Mouse (Mus musculus): ENCODE measurements at regions not wholly inside any gene's neighbourhood (a gene's known extent, or its start where the extent isn't known, plus 50 kb on each side); places are given as distances from the start of the nearest gene placed in this dataset.

DNA sequence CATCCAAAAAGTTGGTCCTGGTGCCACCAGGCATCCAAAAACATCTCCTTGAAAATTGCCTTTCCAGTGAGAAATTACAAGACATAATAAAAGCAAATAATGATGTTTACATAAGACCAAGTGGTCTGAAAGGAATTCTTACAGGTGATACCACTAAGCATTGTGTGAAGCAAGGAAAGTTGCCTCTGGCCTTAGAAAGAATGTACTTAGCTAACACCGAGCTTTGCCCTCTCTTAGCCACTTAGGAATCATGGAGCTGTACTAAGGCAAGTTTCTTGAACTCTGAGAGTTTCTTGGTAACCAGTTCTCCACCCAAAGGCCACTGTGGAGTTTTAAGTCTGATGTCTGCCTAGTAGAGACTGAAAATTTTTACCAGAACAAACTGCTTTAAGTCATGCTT is 359.4 kb upstream of the Cdh11 start:
- no peak for DNase-seq (ENCODE audit: low spot score)

DNA sequence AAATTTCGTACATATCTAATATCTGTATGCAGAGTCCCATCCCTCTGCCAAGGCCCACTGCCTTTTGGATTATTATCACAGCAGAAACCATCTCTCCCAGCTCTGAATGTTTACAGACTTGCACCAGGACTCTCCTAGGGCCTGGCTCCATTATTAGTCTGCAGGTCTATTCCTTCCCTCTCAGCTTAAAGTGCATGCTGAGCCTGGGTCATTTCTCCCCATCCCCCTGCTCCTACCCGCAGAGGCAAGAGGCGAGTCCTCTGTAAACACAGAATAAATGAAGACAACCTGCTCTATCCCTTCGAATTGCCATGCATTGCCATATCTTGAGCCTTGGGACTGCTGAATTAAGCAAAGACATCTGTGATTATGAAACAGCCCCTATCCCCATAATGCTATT is 362.6 kb upstream of the Cdh11 start:
- DNase-seq (ENCODE audit: low spot score), result no peak

- DNase-seq (ENCODE audit: low spot score), result no peak
Observed at GRCm38 (mm10) chr8:103148447-103148846, 363.0 kb upstream of the Cdh11 start.

DNA sequence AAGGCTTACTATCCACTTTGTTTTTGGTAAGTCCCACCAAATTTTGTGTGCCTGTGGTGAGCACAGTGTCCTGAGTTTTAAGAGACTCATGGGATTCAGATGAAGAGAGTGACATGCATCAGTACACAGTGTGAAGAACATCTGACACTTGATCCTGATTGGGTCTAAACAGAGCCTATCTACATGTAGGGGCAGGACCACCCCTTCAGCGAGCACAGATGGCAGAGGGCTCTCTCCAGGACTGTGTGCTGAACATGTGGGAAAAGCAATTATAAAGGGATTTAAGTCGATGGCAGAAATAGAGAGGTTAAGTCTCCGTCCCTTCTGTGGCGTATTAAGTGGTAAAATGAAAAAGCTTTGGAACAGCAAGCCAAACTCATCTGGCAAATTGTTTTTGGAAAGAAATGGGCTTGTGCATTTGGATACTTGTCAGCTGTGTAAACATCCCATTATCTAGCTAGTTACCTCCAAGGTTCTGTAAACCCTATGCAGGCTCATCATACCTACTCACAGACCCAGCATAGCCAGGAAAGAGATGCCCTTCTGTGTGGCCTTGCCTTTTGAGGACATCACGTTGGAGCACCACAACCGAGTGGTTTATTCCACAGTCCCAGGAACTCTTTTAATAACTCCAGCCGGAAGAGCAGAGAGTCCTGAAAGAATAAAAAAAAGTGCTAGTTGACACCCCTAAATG is 381.3 kb upstream of the Cdh11 start:
- no peak for DNase-seq (ENCODE audit: low spot score)

GRCm38 (mm10) chr8:103173313-103173712 is 387.9 kb upstream of the Cdh11 start:
- no peak for DNase-seq (ENCODE audit: low spot score)

DNA sequence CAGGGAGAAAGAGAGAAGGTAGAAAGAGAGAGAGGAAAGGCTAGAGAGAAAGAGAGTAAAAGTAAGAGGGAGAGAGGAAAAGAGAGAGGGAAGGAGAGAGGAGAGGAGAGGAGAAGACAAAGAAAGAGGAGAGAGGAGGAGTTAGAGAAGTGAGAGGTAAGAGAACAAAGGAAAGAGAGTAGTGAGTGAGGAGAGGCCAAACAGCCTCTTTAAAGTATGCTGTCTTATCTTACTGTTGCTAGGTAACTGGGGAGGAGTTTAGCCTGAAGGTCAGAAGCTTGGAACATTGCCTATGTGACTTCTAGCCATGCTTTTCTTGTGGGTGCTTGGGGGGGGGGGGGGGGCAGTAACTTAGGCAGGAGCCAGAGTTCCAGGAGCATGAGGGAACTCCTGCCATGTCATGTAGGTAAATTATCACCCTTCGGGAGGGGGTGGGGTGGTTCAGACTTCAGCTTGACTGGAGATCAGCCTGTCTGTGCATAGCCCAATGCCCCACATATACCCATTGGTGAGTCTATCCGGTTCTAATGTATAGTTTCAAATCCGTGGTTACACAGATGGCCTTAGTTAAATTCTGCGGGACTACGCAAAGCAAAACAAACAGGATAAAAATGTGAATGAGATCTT is 388.5 kb upstream of the Cdh11 start:
- no peak for DNase-seq (ENCODE audit: low spot score)

GRCm38 (mm10) chr8:103180661-103181060 is 395.2 kb upstream of the Cdh11 start:
- DNase-seq (ENCODE audit: low spot score), result no peak

GRCm38 (mm10) chr8:103188720-103189498 is 403.5 kb upstream of the Cdh11 start:
- DNase-seq (ENCODE audit: low spot score), result no peak

- DNase-seq (ENCODE audit: low spot score), result no peak
Observed at GRCm38 (mm10) chr8:103198251-103198650, 412.8 kb upstream of the Cdh11 start.

DNA sequence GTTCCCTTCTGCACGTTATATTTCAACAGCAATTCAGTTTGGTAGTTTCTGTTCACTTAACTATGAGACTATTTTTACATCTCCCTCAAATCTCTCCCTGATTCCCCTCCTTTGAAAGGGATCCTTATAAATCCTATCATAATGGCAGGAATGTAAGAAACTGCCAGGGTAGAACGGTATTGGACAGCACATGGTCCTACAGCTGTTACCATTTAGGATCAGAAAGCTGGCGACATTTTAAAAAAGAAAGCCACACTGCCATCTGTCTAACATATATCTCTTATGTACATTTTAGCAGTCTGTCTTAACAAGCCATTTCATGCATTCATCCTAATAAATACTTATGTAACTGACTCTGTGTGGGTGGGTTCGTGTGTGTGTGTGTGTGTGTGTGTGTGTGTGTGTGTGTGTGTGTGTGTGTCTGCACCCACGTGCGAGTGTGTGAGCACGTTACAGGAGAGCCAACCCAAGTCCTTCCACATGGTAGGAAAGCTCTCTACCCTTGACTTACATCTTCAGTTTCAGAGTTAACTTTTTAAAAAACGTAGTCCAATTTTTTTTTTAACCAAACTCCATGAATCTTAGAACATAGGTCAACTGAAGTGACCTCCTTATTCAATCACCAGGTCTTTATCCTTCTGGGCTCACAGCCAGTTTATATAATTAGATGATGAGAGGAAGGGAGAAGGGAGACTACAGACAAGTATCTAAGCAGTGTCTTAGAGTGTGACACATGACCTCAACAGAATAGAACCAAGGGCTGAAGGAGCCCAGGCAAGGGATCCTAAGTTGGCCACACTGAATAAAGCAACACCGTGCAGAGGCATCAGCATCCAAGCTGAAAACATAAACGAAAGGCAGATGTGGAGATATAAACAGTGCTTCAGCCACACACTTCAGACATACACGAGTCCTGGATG is 414.5 kb upstream of the Cdh11 start:
- no peak for DNase-seq (ENCODE audit: low spot score)

- no peak for DNase-seq (ENCODE audit: low spot score)
Observed at GRCm38 (mm10) chr8:103203710-103204109, 418.3 kb upstream of the Cdh11 start.

DNA sequence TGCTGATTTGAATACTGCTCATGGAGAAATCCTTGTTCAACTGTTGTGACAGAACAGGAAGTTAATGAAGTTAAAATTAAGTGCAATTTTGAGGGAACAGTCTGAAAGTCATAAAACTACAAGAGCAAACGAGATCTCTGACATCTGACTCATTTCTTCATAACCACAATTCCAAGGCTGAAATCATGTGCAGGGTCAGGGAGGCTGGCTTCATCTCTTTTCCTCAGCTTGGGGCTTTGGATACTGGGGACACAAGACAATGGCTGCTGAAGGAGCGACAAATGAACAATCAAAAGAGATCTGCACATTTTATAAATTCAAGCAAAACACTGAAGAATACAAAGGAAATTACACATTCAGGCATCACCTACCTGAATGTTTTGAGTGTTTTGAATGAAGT is 429.2 kb upstream of the Cdh11 start:
- no peak for DNase-seq (ENCODE audit: low spot score)

DNA sequence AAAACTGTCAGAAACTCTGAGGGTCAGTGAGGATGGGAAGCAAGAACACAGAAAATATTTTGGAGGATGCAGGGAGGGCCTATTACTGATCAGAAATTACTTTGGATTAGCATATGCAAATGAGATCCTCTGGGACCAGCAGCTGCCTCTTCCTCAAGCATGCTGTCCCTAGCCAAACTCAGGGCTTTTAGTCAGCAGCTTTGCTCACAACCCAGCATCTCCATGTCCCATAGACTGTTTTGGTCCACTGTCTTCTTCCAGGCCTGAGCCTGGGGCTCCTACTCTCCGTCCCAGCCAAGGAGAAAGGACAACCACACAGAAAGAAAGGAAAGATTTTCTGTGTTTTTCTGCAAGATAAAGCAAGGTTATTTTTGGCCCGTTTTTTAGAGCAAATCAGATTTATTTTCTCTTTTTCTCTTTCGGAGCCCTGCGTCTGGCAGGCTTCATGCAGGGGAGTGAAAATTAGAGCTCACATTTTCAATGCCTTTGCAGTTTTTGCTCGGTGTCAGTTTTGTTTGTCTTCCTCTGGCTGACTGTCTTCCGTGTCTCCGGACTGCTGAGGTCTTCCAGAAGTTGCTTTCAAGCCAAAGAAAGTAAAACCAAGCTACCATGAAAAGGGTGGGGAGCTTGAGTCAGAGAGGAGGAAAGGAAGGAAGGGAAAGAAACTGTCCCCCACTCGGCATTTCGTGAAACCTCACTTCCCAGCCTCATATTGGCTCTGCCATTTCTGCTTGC is 445.5 kb upstream of the Cdh11 start:
- DNase-seq (ENCODE audit: low spot score), result no peak

DNA sequence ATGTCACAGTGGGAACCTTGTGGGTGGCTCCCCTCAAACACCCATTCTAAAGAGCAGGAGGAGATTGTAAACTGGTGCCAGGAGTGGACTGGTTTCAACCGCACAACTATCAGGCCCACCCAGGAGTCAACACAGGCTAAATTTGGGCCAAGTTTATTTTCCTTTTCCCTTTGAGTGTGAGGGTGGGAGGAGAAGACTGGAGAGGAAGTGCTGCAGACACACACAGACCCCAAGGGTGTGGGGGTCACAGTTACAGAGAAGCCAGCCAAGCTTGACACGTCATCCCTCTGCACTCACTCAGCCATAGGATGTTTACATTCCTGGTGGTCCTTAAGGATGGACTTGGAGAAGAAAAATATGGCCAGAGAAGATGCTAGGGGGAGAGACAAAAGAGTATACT is 448.9 kb upstream of the Cdh11 start:
- DNase-seq (ENCODE audit: low spot score), result no peak

DNA sequence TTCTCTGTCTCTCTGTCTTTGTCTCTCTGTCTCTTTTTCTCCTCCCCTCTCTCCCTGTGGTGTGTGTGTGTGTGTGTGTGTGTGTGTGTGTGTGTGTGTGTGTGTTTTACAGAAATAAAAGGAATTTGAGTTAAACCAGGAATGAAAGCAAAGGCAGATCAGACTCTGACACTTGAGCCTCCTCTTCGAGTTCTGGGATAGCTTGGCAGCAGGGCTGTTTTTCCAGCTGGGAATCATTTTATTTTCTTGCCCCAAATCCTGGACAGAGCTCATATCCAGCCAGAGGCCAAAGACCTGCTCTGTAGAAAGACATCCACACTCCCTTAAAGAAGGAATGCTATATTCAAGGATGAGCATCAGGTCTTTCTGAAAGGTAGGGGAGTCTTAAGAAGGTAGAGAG is 450.2 kb upstream of the Cdh11 start:
- DNase-seq (ENCODE audit: low spot score), result no peak

GRCm38 (mm10) chr8:103238456-103238970 is 453.1 kb upstream of the Cdh11 start:
- no peak for DNase-seq (ENCODE audit: low spot score)

DNA sequence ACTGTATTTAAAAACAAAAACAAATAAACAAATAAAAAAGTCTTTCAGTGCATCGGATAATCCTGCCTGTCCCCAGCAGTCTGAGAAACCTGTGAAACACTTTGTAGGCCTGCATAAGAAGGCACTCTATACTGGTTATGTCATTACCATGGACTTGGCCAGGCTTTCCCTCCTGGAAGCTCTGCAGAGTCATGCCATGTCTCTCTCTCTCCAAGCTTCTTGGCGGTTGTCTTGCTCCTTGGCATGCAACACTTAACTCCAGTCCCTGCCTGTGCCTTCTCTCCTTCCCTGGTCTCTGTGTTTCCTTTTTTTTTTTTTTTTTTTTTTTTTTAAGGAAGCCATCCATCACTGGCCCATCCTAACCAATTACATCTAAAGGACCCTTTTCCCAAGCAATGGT is 458.7 kb upstream of the Cdh11 start:
- DNase-seq (ENCODE audit: low spot score), result no peak

GRCm38 (mm10) chr8:103244658-103245057 is 459.2 kb upstream of the Cdh11 start:
- DNase-seq (ENCODE audit: low spot score), result no peak

DNA sequence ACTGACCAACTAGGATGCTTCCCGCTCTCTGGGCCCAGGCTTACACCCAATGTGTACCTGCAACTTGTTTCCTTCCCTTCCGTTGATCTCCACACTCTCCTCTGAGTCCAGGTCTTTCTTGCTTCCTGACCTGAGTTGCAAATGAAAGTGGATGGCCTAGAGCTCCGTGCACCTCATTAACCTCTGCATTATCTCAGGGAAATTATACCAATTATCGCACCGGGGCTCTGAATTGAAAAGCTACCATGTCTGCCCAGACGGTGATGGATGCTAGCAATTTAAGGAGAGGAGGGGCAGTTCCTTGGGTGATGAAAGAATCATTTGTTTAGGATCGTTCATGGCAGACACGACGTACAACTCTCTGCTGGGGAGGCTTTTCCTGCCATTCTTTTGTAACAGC is 460.4 kb upstream of the Cdh11 start:
- DNase-seq (ENCODE audit: low spot score), result no peak

DNA sequence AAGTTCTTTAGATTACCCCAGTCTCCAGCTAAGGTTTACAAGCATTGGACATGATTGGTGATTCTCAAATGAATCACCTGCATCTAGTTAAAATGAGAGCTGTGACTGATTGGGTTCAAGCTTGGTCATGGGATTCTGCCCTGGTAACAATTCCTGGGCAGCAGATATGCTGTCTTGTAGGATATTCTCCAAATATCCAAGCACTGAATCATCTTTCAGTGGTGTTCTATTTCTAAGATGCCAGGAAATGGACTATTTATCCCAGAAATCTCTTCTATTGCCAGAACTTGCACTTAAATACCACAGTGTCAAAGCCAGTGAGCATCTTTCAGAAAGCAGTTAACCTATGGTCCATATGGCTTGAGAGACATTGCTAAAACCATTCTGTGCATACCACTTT is 475.8 kb upstream of the Cdh11 start:
- no peak for DNase-seq (ENCODE audit: low spot score)

DNA sequence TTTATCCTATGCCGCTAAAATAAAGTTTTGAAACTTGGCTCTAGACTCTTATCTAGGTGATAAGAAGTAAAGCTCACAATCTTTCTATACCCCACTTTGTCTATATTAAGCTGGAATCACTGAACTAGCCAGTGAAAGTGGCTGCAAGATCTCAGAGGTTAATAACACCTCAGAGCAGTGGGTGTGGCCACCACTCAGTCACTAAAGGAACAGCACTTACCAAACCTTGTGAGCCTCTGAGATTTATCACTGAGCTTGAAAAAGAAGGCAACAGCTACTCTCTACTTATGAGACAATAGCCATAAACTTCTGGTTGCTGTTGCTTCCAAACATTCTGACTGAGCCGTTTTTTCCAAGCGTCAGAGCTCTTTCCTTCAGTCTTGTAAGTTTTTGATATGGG is 484.6 kb upstream of the Cdh11 start:
- DNase-seq (ENCODE audit: low spot score), result no peak
